Mouse (Mus musculus) hindbrain, embryonic 13.5 days (tissue): ENCODE results near the gene Ctsr. TPM values are rescaled to one million over a fixed set of nuclear protein-coding genes. Genes with fewer than 3 reads are reported as not detected.
"Not testable (repeated sequence)": the region's sequence is repeated elsewhere in the genome, so short reads cannot be mapped to it uniquely, and the experiment has no call there.

Experiments used
- ATAC-seq: fragments of 200-750 bp; cut with Nextera tagmentation; 2 replicates; pipeline ENCODE4 v1.8.0; 2017; ENCODE audit warnings: moderate TSS enrichment; ENCODE audit not compliant: low FRiP score
- H3K27ac ChIP-seq: fragments of 300-500 bp; sonication (generic); 2 replicates; pipeline ENCODE4 v1.5.1; 2015; ENCODE audit warnings: inconsistent platforms, mild to moderate bottlenecking, moderate library complexity
- H3K27me3 ChIP-seq: fragments of 300-500 bp; sonication (generic); 2 replicates; pipeline ENCODE4 v1.6.1; 2015; ENCODE audit warnings: mild to moderate bottlenecking, inconsistent platforms
- H3K36me3 ChIP-seq: fragments of 300-500 bp; sonication (generic); 2 replicates; pipeline ENCODE4 v1.6.1; 2015; ENCODE audit warnings: mild to moderate bottlenecking, inconsistent platforms
- H3K4me1 ChIP-seq: fragments of 300-500 bp; sonication (generic); replicated peaks from 2 replicates; pipeline ENCODE4 v1.6.1; 2015; ENCODE audit warnings: inconsistent platforms
- H3K4me2 ChIP-seq: fragments of 300-500 bp; sonication (generic); 2 replicates; pipeline ENCODE4 v1.6.1; 2015; ENCODE audit warnings: inconsistent platforms, mild to moderate bottlenecking, moderate library complexity
- H3K4me3 ChIP-seq: fragments of 300-500 bp; sonication (generic); 2 replicates; pipeline ENCODE4 v1.5.1; 2015; ENCODE audit warnings: mild to moderate bottlenecking, inconsistent platforms
- H3K9ac ChIP-seq: fragments of 300-500 bp; sonication (generic); 2 replicates; pipeline ENCODE4 v1.6.1; 2015; ENCODE audit warnings: mild to moderate bottlenecking, inconsistent platforms
- H3K9me3 ChIP-seq: fragments of 300-500 bp; sonication (generic); 2 replicates; pipeline ENCODE4 v1.6.1; 2016; ENCODE audit warnings: inconsistent platforms
- WGBS: fragments of 180-500 bp; shearing (Covaris S2); methylation state at CpG from one replicate; pipeline ENCODE4 v1.1.7; 2015; 5-methylcytosine and 5-hydroxymethylcytosine counted together
- polyA plus RNA-seq: library from polyadenylated mRNA; unstranded; fragments of >200 nt; fragmentation: Nextera tagmentation; extraction: Ambion mirVana; gene quantifications from 2 replicates; pipeline ENCODE4 v1.2.1, GENCODE M21; 2015

The Ctsr gene
- not detected in 2 replicates for polyA plus RNA-seq

DNA sequence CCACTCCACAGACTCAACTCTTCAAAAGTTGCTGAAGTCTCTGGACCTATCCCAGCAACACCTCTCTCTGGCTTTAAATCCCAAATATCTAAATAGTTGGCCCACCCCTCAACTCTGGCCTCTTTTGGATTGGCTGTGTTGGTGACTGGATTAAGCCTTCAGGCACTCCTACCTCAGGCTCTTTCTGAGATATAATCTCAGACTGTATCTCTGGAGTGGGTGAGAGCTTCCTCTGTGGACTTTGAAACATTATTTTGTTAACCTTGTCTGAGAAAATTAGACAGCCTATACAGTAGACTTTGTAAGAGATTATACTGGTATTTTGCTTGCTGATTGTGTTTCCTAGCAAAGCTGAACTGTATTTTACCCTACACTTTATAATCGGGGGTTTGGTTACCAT lies at the start of gene Ctsr:
Ctsr (minus strand) TSS at position 101 of the 400 bp plus-strand sequence.
- Histone ChIP-seq H3K4me3 (no peak within 1 kb of the TSS), H3K27ac (no peak within 1 kb of the TSS), H3K9ac (no peak within 1 kb of the TSS), H3K36me3 (no peaks in the 10 kb centered on the region), H3K9me3 (peaks cover 40% of the 10 kb centered on the region), H3K4me1 (no peaks in the 10 kb centered on the region), H3K4me2 (no peak within 1 kb of the TSS), H3K27me3 (no peaks in the 10 kb centered on the region)
- no peak for ATAC-seq
- 88% methylated on average over 1 of the region's 1 CpGs for WGBS

DNA sequence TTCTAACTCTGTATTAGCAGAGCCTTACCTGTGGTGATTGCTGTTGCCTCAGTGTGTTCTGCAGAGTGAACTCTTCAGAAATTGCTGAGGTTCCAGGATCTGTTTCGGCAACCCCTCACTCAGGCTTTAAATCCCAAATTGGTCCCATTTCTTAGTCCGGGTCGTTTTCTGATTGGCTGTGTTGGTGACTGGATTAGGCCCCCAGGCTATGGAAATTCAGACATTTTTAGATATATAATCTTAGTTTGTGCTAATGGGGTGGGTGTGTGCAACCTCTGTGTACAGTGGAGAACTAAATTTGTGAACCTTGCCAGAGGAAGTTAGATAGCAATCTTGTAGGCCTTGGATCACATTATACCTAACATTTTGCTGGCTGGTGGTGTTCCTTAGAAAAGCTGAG lies 39.3 kb upstream of the Ctsr start, which contains the start of gene Cts6:
Cts6 (minus strand) TSS at position 101 of the 400 bp plus-strand sequence.
- Histone ChIP-seq H3K4me1 (no peaks in the 10 kb centered on the region), H3K4me3 (no peak within 1 kb of the TSS), H3K27me3 (no peaks in the 10 kb centered on the region), H3K27ac (no peak within 1 kb of the TSS), H3K9me3 (peaks cover 39% of the 10 kb centered on the region), H3K36me3 (no peaks in the 10 kb centered on the region), H3K4me2 (no peak within 1 kb of the TSS), H3K9ac (no peak within 1 kb of the TSS)
- WGBS, result 89% methylated on average over 3 of the region's 3 CpGs
- no peak for ATAC-seq

DNA sequence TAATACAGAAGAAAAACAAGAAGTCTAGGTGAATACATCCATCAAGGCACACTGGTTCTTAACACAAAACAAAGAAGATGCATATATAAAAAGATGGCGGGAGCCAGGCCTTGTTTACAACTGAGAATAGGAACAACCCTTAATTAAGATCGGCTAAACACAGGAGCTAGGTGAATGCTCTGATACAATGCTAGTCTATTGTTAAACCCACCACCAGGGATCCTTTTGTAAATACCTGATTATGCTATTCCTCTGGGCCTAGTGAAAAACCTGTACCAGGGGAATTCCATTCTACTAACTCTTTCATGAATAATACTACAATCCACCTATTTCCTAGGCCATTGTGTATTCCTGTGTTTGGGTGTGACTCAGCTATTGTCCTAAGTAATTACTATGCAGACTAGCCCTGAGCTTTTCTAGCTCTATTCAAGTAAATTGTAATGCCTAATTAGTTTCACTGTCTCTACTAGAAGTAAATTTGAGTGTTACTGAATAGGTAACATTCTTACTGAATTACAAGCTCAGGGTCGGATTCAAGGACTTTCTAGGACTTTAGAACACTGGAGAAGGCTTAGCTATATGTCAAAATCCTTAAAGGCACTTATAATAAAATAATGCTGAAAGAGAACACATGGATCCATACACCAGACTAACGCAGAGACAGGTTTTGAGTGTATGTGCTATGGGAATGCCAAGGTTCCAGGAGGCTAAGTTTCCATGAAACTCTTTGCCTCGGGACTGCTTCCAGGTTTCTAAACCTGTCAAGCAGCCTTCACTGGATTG lies 21.3 kb upstream of the Ctsr start:
- H3K9me3 ChIP-seq, H3K4me3 ChIP-seq, H3K4me2 ChIP-seq, H3K4me1 ChIP-seq, H3K27me3 ChIP-seq, H3K27ac ChIP-seq, H3K9ac ChIP-seq, ATAC-seq, H3K36me3 ChIP-seq: not testable (repeated sequence)
- WGBS, result 78% methylated on average over 5 of the region's 5 CpGs

- no peak overlapping the region for H3K27ac ChIP-seq
- no peak overlapping the region for H3K4me3 ChIP-seq
Observed at GRCm38 (mm10) chr13:61164622-61165021, 566 bp upstream of the Ctsr start.

More at GRCm38 (mm10) chr13:61164622-61165021, 566 bp upstream of the Ctsr start:
- Histone ChIP-seq H3K4me2 (no peak overlapping the region), H3K27me3 (no peaks in the 10 kb centered on the region), H3K9me3 (peaks cover 40% of the 10 kb centered on the region), H3K36me3 (no peaks in the 10 kb centered on the region), H3K4me1 (no peaks in the 10 kb centered on the region), H3K9ac (no peak overlapping the region)
- 83% methylated on average over 4 of the region's 4 CpGs for WGBS
- no peak for ATAC-seq

Other genes starting within 250 kb of the Ctsr start
- not detected in 2 replicates for gene Gm49393, start 228.7 kb downstream of the Ctsr start, polyA plus RNA-seq
- 0.28 and 1.1 TPM in 2 replicates for gene Gm49391, start 227.7 kb downstream of the Ctsr start, polyA plus RNA-seq
- 14.1 and 17.5 TPM in 2 replicates for gene Ctla2a, start 227.6 kb downstream of the Ctsr start, polyA plus RNA-seq
- gene Tpbpa, start 222.3 kb downstream of the Ctsr start, polyA plus RNA-seq, result not detected in 2 replicates
- gene Ctsj, start 158.3 kb downstream of the Ctsr start, polyA plus RNA-seq, result not detected in 2 replicates
- gene Ctsq, start 123.6 kb downstream of the Ctsr start, polyA plus RNA-seq, result not detected in 2 replicates
- gene Cts6, start 39.2 kb upstream of the Ctsr start, polyA plus RNA-seq, result not detected in 2 replicates
- not detected in 2 replicates for gene Cts8, start 91.1 kb upstream of the Ctsr start, polyA plus RNA-seq
- not detected in 2 replicates for gene Gm49398, start 124.6 kb upstream of the Ctsr start, polyA plus RNA-seq
- not detected in 2 replicates for gene Cts7, start 193.9 kb upstream of the Ctsr start, polyA plus RNA-seq